Mouse (Mus musculus): ENCODE measurements around the gene Arhgap27.

GRCm38 (mm10) chr11:103386827-103387226 is 23.3 kb upstream of the Arhgap27 start:
- TF ChIP-seq CTCF (conservative IDR thresholded peaks at IDR 0.05; ENCODE audit: insufficient read depth, insufficient read length, low read depth, low read length) (no peak), POLR2A (IDR thresholded peaks at IDR 0.05; ENCODE audit: low read depth, low read length) (no peak)

All from kidney, adult 2 months (tissue).